Mouse (Mus musculus) kidney, adult 9 months (tissue): Measurements from ENCODE around the gene Romo1.
A peak's percentile ranks its signal among the peaks of the same experiment; 100 is the strongest.
"Not testable (repeated sequence)": the region's sequence is repeated elsewhere in the genome, so short reads cannot be mapped to it uniquely, and the experiment has no call there.

Experiments used
- DNase-seq: peaks from one replicate; pipeline ENCODE4 v3.0.0; 2022

Romo1 gene

GRCm38 (mm10) chr2:156143953-156144724 lies at the start of gene Romo1, which contains the start of gene Nfs1:
Gene Romo1, plus strand, starts transcription at chr2:156144039.
Gene Nfs1, minus strand, starts transcription at chr2:156144186.
- peak; percentile 90 for DNase-seq

- peak; percentile 17 for DNase-seq
These were observed 33.0 kb upstream of the Romo1 start for GRCm38 (mm10) chr2:156110627-156111357.

DNA sequence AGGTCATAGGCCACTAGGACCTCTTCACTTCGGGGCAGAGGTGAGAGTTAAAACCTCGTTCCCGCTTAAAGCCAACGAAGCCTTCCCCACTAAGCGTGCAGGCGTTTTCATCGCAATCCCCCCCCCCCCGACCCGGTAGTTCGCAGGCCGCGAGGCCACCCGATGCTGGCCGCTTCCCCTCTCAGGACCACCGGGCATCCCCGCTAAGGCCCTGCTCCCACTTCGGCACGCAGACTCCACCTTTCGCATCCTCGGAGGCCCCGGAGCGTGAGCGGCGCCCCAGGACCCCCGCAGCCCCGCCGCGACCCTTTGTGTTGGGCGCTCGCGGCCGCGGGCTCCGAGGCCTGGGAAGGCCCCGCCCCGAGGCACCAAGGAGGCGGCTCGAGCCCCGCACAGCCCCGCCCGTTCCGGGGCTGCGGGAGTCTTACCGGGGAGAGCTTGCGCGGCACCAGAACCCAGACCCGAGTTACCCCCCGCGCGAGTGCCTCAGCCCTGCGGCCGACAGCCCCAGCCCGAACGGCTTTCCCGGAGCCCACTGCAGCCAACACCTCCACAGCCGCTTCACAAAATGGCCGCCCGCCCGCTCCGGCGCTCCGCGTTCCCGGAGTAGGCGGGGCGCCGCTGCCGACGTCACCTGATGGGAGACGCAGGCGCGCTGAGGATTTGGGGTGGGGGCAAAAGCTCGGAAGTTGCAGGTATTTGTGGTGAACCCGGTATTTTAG lies 32.3 kb upstream of the Romo1 start, which contains the start of the genes Cpne1 and Rbm12:
Cpne1 (minus strand) TSS at position 608 of the 722 bp plus-strand sequence.
Rbm12 (minus strand) TSS at position 621 of the 722 bp plus-strand sequence.
- DNase-seq, result peak; percentile 90

DNA sequence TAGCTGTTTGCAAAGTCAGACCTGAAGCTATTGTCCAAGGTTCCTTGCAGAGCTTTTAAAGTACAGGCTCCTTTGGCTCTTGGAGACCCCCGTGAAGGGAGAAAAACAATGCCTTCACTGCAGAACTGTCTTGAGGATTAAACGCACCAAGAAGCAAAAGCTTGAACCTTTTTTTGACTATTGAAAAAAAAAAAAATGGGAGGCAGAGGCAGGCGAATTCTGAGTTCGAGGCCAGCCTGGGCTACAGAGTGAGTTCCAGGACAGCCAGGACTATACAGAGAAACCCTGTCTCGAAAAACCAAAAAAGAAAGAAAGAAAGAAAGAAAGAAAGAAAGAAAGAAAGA lies 31.8 kb upstream of the Romo1 start:
- DNase-seq, result not testable (repeated sequence)

GRCm38 (mm10) chr2:156119566-156119965 lies 24.3 kb upstream of the Romo1 start:
- DNase-seq, result no peak

GRCm38 (mm10) chr2:156123731-156124130 lies 20.1 kb upstream of the Romo1 start:
- DNase-seq, result peak; percentile 71

DNA sequence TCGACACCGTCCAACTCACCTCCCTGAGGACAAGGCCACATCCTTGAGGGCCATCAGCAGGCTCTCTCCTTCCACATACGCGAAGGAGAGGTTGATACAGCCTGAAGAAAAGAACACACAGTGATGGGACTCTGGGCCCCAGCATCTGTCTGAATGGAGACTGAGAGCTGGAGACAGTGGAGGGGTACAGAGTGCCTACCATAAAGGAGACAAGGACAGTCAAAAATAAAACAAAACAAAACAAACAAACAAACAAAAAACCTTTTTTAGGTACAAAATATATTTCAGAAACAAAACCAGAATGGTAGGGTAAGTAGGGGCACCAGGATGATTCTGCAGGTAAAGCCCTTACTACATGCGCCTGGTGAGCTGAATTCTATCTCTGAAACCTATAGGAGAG lies 16.8 kb upstream of the Romo1 start, which contains the start of gene Gm28036:
Gm28036 (minus strand) TSS at position 101 of the 400 bp plus-strand sequence.
- no peak for DNase-seq

- no peak for DNase-seq
These were observed 9.7 kb upstream of the Romo1 start for GRCm38 (mm10) chr2:156134161-156134560.

GRCm38 (mm10) chr2:156135695-156136094 lies 8.1 kb upstream of the Romo1 start:
- DNase-seq, result no peak

DNA sequence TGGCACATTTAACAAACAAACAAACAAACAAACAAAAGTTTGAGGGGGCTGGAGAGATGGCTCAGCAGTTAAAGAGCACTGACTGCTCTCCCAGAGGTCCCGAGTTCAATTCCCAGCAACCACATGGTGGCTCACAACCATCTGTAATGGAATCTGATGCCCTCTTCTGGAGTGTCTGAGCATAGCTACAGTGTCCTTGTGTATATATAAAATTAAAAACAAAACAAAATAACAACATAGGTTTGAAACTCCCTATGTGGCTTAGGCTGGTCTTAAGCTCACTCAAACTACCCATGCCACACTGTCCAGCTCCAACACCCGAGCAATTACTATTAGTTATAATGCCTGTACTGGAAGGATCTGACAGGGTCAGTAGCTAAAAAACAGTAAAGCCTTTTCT lies 1.0 kb upstream of the Romo1 start:
- DNase-seq, result no peak

DNA sequence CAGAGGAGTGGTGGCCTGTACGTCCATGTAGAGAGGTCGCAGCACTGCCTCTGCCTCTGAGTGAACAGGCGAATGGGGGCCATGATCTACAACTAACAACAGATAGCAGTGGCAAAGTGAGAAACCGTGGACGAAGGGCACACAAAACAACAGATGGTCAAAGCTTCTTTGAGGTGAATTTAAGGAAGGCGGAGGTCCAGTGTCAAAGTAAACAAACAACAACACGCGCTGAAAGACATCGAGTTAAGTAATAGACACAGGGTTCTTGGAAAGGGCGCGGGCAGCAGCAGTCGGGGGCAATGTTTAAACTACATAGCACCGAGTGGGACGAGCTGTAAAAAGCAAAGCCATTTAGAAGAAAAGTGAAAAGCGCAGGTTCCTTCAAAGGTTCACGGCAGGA lies 472 bp upstream of the Romo1 start:
- DNase-seq, result no peak

- DNase-seq, result no peak
These were observed 1.8 kb downstream of the Romo1 start for GRCm38 (mm10) chr2:156145486-156146130.

- no peak for DNase-seq
These were observed 2.6 kb downstream of the Romo1 start for GRCm38 (mm10) chr2:156146272-156146989.

DNA sequence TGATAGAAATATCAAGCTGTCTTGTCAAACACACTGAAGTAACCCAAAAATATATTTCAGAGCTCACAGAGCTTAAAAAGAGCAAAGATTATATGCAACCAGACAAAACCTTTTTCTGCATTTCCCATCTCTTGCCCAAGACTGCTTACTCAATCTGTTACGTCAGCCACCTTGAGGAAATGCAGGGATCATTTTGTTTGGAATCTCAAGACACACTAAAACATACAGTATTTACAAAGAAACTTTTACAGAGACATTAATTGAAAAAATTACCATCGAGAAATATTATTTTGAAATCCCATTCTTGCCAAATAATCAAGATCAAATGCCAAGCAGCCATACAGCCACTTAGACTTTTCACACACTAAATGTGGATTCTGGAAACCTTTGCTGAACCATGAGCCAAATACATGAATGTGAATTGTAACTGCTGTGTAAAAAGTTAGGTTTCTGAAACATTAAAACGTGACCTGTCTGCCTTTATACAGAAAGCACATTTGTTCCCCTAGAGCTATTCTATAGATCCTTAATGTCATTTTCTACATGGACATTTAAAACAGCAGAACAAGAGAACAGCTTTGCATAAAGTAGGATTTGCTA lies 3.6 kb downstream of the Romo1 start:
- no peak for DNase-seq

- DNase-seq, result no peak
These were observed 7.7 kb downstream of the Romo1 start for GRCm38 (mm10) chr2:156151538-156151937.

- peak; percentile 65 for DNase-seq
These were observed 21.6 kb downstream of the Romo1 start for GRCm38 (mm10) chr2:156165478-156165877.

GRCm38 (mm10) chr2:156166557-156166956 lies 22.7 kb downstream of the Romo1 start:
- no peak for DNase-seq

GRCm38 (mm10) chr2:156177079-156177478 lies 33.2 kb downstream of the Romo1 start:
- DNase-seq, result no peak

- no peak for DNase-seq
These were observed 33.8 kb downstream of the Romo1 start for GRCm38 (mm10) chr2:156177651-156178050.

DNA sequence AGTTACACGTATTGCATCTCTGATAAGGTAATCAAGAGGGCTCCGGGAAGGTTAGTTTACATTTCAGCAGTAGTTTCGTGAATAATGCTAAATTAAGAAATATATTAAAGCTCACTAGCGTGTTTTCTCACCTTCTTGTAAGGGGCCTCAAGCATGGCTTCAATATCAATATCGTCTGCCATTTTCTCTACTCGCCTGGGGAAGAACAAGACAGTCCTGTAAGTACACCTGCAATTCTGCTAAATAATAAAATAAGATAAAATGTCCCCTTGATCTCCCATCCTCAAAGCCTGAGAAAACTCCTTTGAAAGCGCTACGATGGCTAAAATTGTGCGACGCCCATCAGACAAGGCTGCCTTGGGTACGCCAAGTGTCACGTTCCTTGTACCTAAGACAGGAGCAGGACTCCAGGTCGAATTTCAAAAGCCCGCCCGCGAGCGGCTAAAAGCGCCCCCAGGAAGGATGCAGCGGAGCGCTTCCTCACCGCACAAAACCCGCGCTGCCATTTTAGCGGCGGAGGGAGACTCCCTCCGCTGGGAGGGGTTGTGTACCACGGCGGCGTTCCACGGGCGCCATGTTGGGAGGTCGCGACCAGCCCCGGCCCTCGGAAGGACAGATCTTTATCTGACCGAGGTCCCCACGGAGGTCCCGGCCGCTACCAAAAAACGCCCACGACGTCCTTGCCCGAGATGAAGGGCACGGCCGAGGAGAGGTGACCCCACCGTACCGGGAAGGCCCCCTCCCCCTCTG lies 35.4 kb downstream of the Romo1 start:
- DNase-seq, result peak; percentile 78

DNA sequence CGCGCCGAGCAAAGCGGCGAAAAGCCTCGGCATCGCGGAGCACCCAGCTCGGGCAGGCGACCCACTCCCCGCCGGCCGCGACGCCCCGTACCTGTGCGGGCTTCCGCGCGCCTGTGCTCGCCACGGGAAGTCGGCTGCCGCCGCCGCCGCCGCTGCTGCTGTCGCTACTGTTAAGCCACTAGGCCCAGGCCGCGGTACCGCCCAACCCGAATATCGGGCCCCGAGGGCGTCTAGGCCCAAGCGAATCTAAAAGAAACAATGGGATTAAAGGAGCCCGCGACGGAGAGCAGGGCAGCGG lies 35.9 kb downstream of the Romo1 start:
- DNase-seq, result no peak
